ENCODE assay signal across 20 mouse cellular contexts in genomic region chr6:100904463-100904862, GRCm38 (mm10).
DNase-seq lines count a peak whose midpoint lies in the region; ATAC-seq and TF ChIP-seq lines count a peak whose summit lies in the region.
"Had no signal": no experiment of that assay in that cellular context is flagged by ENCODE, and none has a peak within 500 bp of the region (broad histone marks: within the 10 kb centered on the region; RNA-seq: fewer than 3 reads in every experiment).

No protein-coding gene starts in this region.

- no peaks in the 10 kb centered on the region for H3K9me3 ChIP-seq in kidney, embryonic 15.5 days (replicated peaks)
- no peaks in the 10 kb centered on the region for H3K9me3 ChIP-seq in neural tube, embryonic 11.5 days (ENCODE audit: control insufficient read depth, low read length)
- H3K9me3 ChIP-seq in neural tube, embryonic 15.5 days (replicated peaks): no peaks in the 10 kb centered on the region
- H3K9me3 ChIP-seq: embryonic facial prominence, embryonic 13.5 days; forebrain, embryonic 12.5 days; heart, embryonic 15.5 days; hindbrain, embryonic 15.5 days had no signal

- no peak overlapping the region for H3K4me3 ChIP-seq in kidney, embryonic 15.5 days (replicated peaks)
- no peak overlapping the region for H3K4me3 ChIP-seq in neural tube, embryonic 11.5 days (ENCODE audit: low read depth, low read length)
- no peak overlapping the region for H3K4me3 ChIP-seq in neural tube, embryonic 15.5 days (replicated peaks)
- no peak overlapping the region for H3K4me3 ChIP-seq in lung, adult 2 months (replicated peaks; ENCODE audit: extremely low read depth, low read depth, low read length)
- H3K4me3 ChIP-seq: embryonic facial prominence, embryonic 13.5 days; forebrain, embryonic 12.5 days; heart, adult 2 months; heart, embryonic 15.5 days; hindbrain, embryonic 15.5 days had no signal

- TF ChIP-seq CTCF in lung, adult 2 months (IDR thresholded peaks at IDR 0.05; ENCODE audit: insufficient read depth, low read length): no peak

- TF ChIP-seq POLR2A in lung, adult 2 months (IDR thresholded peaks at IDR 0.05; ENCODE audit: borderline replicate concordance, extremely low read depth, low read depth, low read length): no peak

- WGBS in kidney, embryonic 15.5 days: 22% methylated on average over 5 of the region's 5 CpGs
- 17% methylated on average over 5 of the region's 5 CpGs for WGBS in neural tube, embryonic 11.5 days
- 15% methylated on average over 5 of the region's 5 CpGs for WGBS in neural tube, embryonic 15.5 days
- 79% methylated on average over 5 of the region's 5 CpGs for WGBS in lung, adult 2 months

- H3K4me2 ChIP-seq in kidney, embryonic 15.5 days: no peak overlapping the region
- no peak overlapping the region for H3K4me2 ChIP-seq in neural tube, embryonic 11.5 days (ENCODE audit: low read depth)
- H3K4me2 ChIP-seq in neural tube, embryonic 15.5 days: no peak overlapping the region
- H3K4me2 ChIP-seq: embryonic facial prominence, embryonic 13.5 days; forebrain, embryonic 12.5 days; heart, embryonic 11.5 days; heart, embryonic 15.5 days; hindbrain, embryonic 15.5 days had no signal

- no peaks in the 10 kb centered on the region for H3K27me3 ChIP-seq in kidney, embryonic 15.5 days
- no peaks in the 10 kb centered on the region for H3K27me3 ChIP-seq in neural tube, embryonic 11.5 days (ENCODE audit: control insufficient read depth, insufficient read depth, low read length)
- peaks cover 3% of the 10 kb centered on the region; the same call in 1 of the 2 replicates for H3K27me3 ChIP-seq in neural tube, embryonic 15.5 days (replicated peaks)
- H3K27me3 ChIP-seq: embryonic facial prominence, embryonic 13.5 days; forebrain, embryonic 12.5 days; heart, embryonic 15.5 days had no signal

- no peak overlapping the region for H3K9ac ChIP-seq in kidney, embryonic 15.5 days
- H3K9ac ChIP-seq in neural tube, embryonic 11.5 days (ENCODE audit: low read length): no peak overlapping the region
- H3K9ac ChIP-seq in neural tube, embryonic 15.5 days (replicated peaks): no peak overlapping the region
- H3K9ac ChIP-seq: embryonic facial prominence, embryonic 13.5 days; forebrain, embryonic 12.5 days; heart, embryonic 15.5 days; hindbrain, embryonic 15.5 days had no signal

- H3K36me3 ChIP-seq in kidney, embryonic 15.5 days: no peaks in the 10 kb centered on the region
- no peaks in the 10 kb centered on the region for H3K36me3 ChIP-seq in neural tube, embryonic 11.5 days (ENCODE audit: control insufficient read depth, insufficient read depth, low read length)
- H3K36me3 ChIP-seq in neural tube, embryonic 15.5 days: no peaks in the 10 kb centered on the region
- H3K36me3 ChIP-seq: embryonic facial prominence, embryonic 13.5 days; forebrain, embryonic 12.5 days; heart, embryonic 15.5 days; hindbrain, embryonic 15.5 days had no signal

- peaks cover 9% of the 10 kb centered on the region; the same call in 1 of the 2 replicates for H3K4me1 ChIP-seq in kidney, embryonic 15.5 days
- peaks cover 6% of the 10 kb centered on the region; the same call in 1 of the 2 replicates for H3K4me1 ChIP-seq in neural tube, embryonic 11.5 days (ENCODE audit: control insufficient read depth, insufficient read depth, low read length)
- H3K4me1 ChIP-seq in neural tube, embryonic 15.5 days: peaks cover 5% of the 10 kb centered on the region; the same call in 1 of the 2 replicates
- H3K4me1 ChIP-seq in lung, adult 2 months (ENCODE audit: control insufficient read depth, insufficient read depth, low read length): no peaks in the 10 kb centered on the region
- H3K4me1 ChIP-seq: embryonic facial prominence, embryonic 13.5 days; forebrain, embryonic 12.5 days; heart, embryonic 15.5 days; hindbrain, embryonic 15.5 days had no signal

- no peak overlapping the region for H3K27ac ChIP-seq in kidney, embryonic 15.5 days
- peak overlapping the region; percentile 54; the same call in 1 of the 2 replicates for H3K27ac ChIP-seq in neural tube, embryonic 11.5 days (ENCODE audit: low read depth, low read length)
- no peak overlapping the region for H3K27ac ChIP-seq in neural tube, embryonic 15.5 days (replicated peaks)
- H3K27ac ChIP-seq: embryonic facial prominence, embryonic 13.5 days; forebrain, embryonic 12.5 days; heart, adult 2 months; heart, embryonic 15.5 days; hindbrain, embryonic 15.5 days had no signal

- DNase-seq in kidney, postnatal 10 days: no peak
- DNase-seq in neural tube, embryonic 11.5 days (ENCODE audit: low spot score): peak; percentile 42
- peak; percentile 62 for DNase-seq in mesoderm, embryonic 11.5 days (ENCODE audit: low read depth, low spot score)
- no peak for DNase-seq in lung, adult 2 months
- DNase-seq: adrenal gland, adult 8-10 months; adrenal gland, postnatal 36 days; cerebellum, adult 11-12 months; cerebellum, adult 9-10 months; cerebellum, postnatal 25 days; gastrocnemius, postnatal 14 days; heart, adult 2 months; heart, postnatal 14 days had no signal

- ATAC-seq in kidney, embryonic 15.5 days (replicated peaks; ENCODE audit: low FRiP score): 0 out of 2 replicates have a peak, but pooled peaks have one; percentile 29
- ATAC-seq in neural tube, embryonic 11.5 days (ENCODE audit: insufficient read depth, low FRiP score, low TSS enrichment): peak; percentile 91
- no peak for ATAC-seq in neural tube, embryonic 15.5 days (ENCODE audit: low FRiP score)
- ATAC-seq: forebrain, embryonic 16.5 days had no signal

Comparison
In these comparisons a context has a peak if more than half of its experiments do, and no peak if none do; other contexts are left out.
1. DNase-seq: peak in neural tube, embryonic 11.5 days (single experiment) and mesoderm, embryonic 11.5 days (single experiment); none in kidney, postnatal 10 days (single experiment) and lung, adult 2 months (single experiment).